ENCODE assay signal across 24 mouse cellular contexts in the genomic region with DNA sequence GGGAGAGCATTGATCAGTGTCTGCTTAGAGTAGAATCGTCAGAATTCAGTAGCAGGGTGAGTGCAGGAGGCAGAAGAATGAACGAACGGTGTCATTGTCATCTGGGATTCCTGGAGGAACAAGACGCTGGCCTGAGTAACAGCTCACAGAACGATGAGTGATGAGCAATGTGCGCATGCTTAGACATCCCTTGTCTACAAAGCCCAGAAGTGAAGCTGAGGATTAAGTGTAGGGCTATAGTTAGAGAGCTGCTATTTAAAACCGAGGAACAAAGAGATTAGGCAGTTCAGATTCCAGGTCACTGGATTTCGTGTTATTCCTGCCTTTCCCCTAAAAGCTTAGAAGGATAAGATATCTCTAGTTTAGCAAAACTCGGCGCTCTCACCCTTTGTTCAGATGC.
DNase-seq lines count a peak whose midpoint lies in the region; ATAC-seq and TF ChIP-seq lines count a peak whose summit lies in the region.
"Had no signal": no experiment of that assay in that cellular context is flagged by ENCODE, and none has a peak within 500 bp of the region (broad histone marks: within the 10 kb centered on the region; RNA-seq: fewer than 3 reads in every experiment).

No protein-coding gene starts in this region.

- no peak for TF ChIP-seq CTCF in heart, postnatal 0 days (IDR thresholded peaks at IDR 0.05; ENCODE audit: low read depth)

- peak; percentile 55; the same call in 1 of the 2 replicates for ATAC-seq in embryonic facial prominence, embryonic 14.5 days (ENCODE audit: low read depth)
- ATAC-seq in heart, embryonic 13.5 days (ENCODE audit: extremely low read depth, insufficient number of reproducible peaks, low FRiP score, low TSS enrichment), result no peak
- no peak; the same call in 1 of the 2 replicates for ATAC-seq in heart, postnatal 0 days (ENCODE audit: insufficient read depth, low read depth)
- ATAC-seq in midbrain, embryonic 14.5 days (ENCODE audit: low FRiP score, low TSS enrichment), result no peak
- ATAC-seq: CD4-positive, CD25-positive, alpha-beta regulatory T cell, adult 4 months; forebrain, embryonic 16.5 days; intestine, embryonic 15.5 days had no signal

- H3K9me3 ChIP-seq in embryonic facial prominence, embryonic 14.5 days (ENCODE audit: control insufficient read depth, low read length), result no peaks in the 10 kb centered on the region
- H3K9me3 ChIP-seq in embryonic facial prominence, embryonic 10.5 days, result no peaks in the 10 kb centered on the region
- no peaks in the 10 kb centered on the region for H3K9me3 ChIP-seq in heart, embryonic 13.5 days
- H3K9me3 ChIP-seq in heart, postnatal 0 days (replicated peaks; ENCODE audit: control insufficient read depth, low read length), result no peaks in the 10 kb centered on the region; the same call in 1 of the 2 replicates
- no peaks in the 10 kb centered on the region for H3K9me3 ChIP-seq in midbrain, embryonic 14.5 days (ENCODE audit: control insufficient read depth, low read length)
- H3K9me3 ChIP-seq: embryonic facial prominence, embryonic 12.5 days; forebrain, embryonic 12.5 days; hindbrain, embryonic 10.5 days; intestine, embryonic 15.5 days had no signal

- no peaks in the 10 kb centered on the region for H3K36me3 ChIP-seq in embryonic facial prominence, embryonic 14.5 days (ENCODE audit: control insufficient read depth, insufficient read depth, low read length)
- H3K36me3 ChIP-seq in embryonic facial prominence, embryonic 10.5 days (replicated peaks), result no peaks in the 10 kb centered on the region
- no peaks in the 10 kb centered on the region for H3K36me3 ChIP-seq in heart, embryonic 13.5 days
- no peaks in the 10 kb centered on the region for H3K36me3 ChIP-seq in heart, postnatal 0 days (replicated peaks; ENCODE audit: control insufficient read depth, insufficient read depth, low read length)
- H3K36me3 ChIP-seq in midbrain, embryonic 14.5 days (ENCODE audit: control insufficient read depth, insufficient read depth, low read length), result no peaks in the 10 kb centered on the region
- H3K36me3 ChIP-seq: embryonic facial prominence, embryonic 12.5 days; forebrain, embryonic 12.5 days; G1E; hindbrain, embryonic 10.5 days; intestine, embryonic 15.5 days had no signal

- H3K27ac ChIP-seq in embryonic facial prominence, embryonic 14.5 days (replicated peaks; ENCODE audit: low read depth, low read length), result no peak overlapping the region
- H3K27ac ChIP-seq in embryonic facial prominence, embryonic 10.5 days (replicated peaks), result no peak overlapping the region
- no peak overlapping the region for H3K27ac ChIP-seq in heart, embryonic 13.5 days (replicated peaks)
- no peak overlapping the region for H3K27ac ChIP-seq in heart, postnatal 0 days (ENCODE audit: low read depth)
- no peak overlapping the region for H3K27ac ChIP-seq in midbrain, embryonic 14.5 days (replicated peaks; ENCODE audit: low read depth, low read length)
- H3K27ac ChIP-seq: embryonic facial prominence, embryonic 12.5 days; forebrain, embryonic 12.5 days; hindbrain, embryonic 10.5 days; hindbrain, embryonic 14.5 days; intestine, embryonic 15.5 days had no signal

- DNase-seq in embryonic facial prominence, embryonic 14.5 days (ENCODE audit: low spot score), result peak; percentile 8
- DNase-seq in embryonic facial prominence, embryonic 10.5 days (ENCODE audit: low spot score), result no peak
- no peak for DNase-seq in heart, postnatal 4 days
- DNase-seq in heart, postnatal 0 days (ENCODE audit: low spot score), result peak; percentile 11
- no peak for DNase-seq in heart, postnatal 25 days (ENCODE audit: low spot score)
- DNase-seq in midbrain, embryonic 14.5 days, result no peak
- DNase-seq: adrenal gland, adult 8-10 months; adrenal gland, postnatal 36 days; B cell, adult 2 months; cerebellum, adult 11 months; cerebellum, adult 8-10 months; cerebellum, postnatal 14 days; embryo, embryonic 11 days; gastrocnemius, postnatal 10 days; kidney, adult 18-20 months had no signal

- no peak for TF ChIP-seq EP300 in heart, postnatal 0 days (IDR thresholded peaks at IDR 0.05; ENCODE audit: low read depth)

- no peaks in the 10 kb centered on the region for H3K27me3 ChIP-seq in embryonic facial prominence, embryonic 14.5 days (replicated peaks; ENCODE audit: control insufficient read depth, insufficient read depth, low read length)
- no peaks in the 10 kb centered on the region for H3K27me3 ChIP-seq in embryonic facial prominence, embryonic 10.5 days (replicated peaks; ENCODE audit: low read depth, poor library complexity, severe bottlenecking)
- no peaks in the 10 kb centered on the region for H3K27me3 ChIP-seq in heart, embryonic 13.5 days (replicated peaks)
- no peaks in the 10 kb centered on the region for H3K27me3 ChIP-seq in heart, postnatal 0 days (ENCODE audit: control insufficient read depth, insufficient read depth, low read length)
- H3K27me3 ChIP-seq in midbrain, embryonic 14.5 days (ENCODE audit: control insufficient read depth, insufficient read depth, low read length), result no peaks in the 10 kb centered on the region
- H3K27me3 ChIP-seq: embryonic facial prominence, embryonic 12.5 days; forebrain, embryonic 12.5 days; intestine, embryonic 15.5 days had no signal

- no peak overlapping the region for H3K4me2 ChIP-seq in embryonic facial prominence, embryonic 14.5 days (ENCODE audit: low read depth, low read length)
- H3K4me2 ChIP-seq in heart, embryonic 13.5 days, result peak overlapping the region; percentile 40
- no peak overlapping the region for H3K4me2 ChIP-seq in heart, postnatal 0 days (ENCODE audit: low read depth, low read length)
- H3K4me2 ChIP-seq in midbrain, embryonic 14.5 days (ENCODE audit: low read length), result no peak overlapping the region
- H3K4me2 ChIP-seq: embryonic facial prominence, embryonic 12.5 days; forebrain, embryonic 12.5 days; hindbrain, embryonic 14.5 days; intestine, embryonic 15.5 days had no signal

- WGBS in embryonic facial prominence, embryonic 14.5 days, result 73% methylated on average over 10 of the region's 10 CpGs
- 72% methylated on average over 10 of the region's 10 CpGs for WGBS in embryonic facial prominence, embryonic 10.5 days
- WGBS in heart, embryonic 13.5 days, result 35% methylated on average over 10 of the region's 10 CpGs
- 26% methylated on average over 10 of the region's 10 CpGs for WGBS in heart, postnatal 0 days
- 65% methylated on average over 10 of the region's 10 CpGs for WGBS in midbrain, embryonic 14.5 days

- no peaks in the 10 kb centered on the region for H3K4me1 ChIP-seq in embryonic facial prominence, embryonic 14.5 days (ENCODE audit: control insufficient read depth, insufficient read depth, low read length)
- H3K4me1 ChIP-seq in embryonic facial prominence, embryonic 10.5 days, result no peaks in the 10 kb centered on the region
- H3K4me1 ChIP-seq in heart, embryonic 13.5 days, result 0 out of 2 replicates have a peak, but pooled peaks cover 10% of the 10 kb centered on the region
- H3K4me1 ChIP-seq in heart, postnatal 0 days (ENCODE audit: control insufficient read depth, insufficient read depth), result no peaks in the 10 kb centered on the region
- no peaks in the 10 kb centered on the region for H3K4me1 ChIP-seq in midbrain, embryonic 14.5 days (ENCODE audit: control insufficient read depth, insufficient read depth, low read length)
- H3K4me1 ChIP-seq: embryonic facial prominence, embryonic 12.5 days; forebrain, embryonic 12.5 days; hindbrain, embryonic 10.5 days; intestine, embryonic 15.5 days had no signal

- intact Hi-C loops in heart, postnatal 25 days (cut with DNase I), result no loop called here

- no peak overlapping the region for H3K9ac ChIP-seq in embryonic facial prominence, embryonic 14.5 days (ENCODE audit: low read depth, low read length)
- H3K9ac ChIP-seq in heart, embryonic 13.5 days, result no peak overlapping the region
- no peak overlapping the region for H3K9ac ChIP-seq in heart, postnatal 0 days (replicated peaks; ENCODE audit: low read depth, low read length)
- no peak overlapping the region for H3K9ac ChIP-seq in midbrain, embryonic 14.5 days (replicated peaks; ENCODE audit: low read length)
- H3K9ac ChIP-seq: embryonic facial prominence, embryonic 12.5 days; forebrain, embryonic 12.5 days; hindbrain, embryonic 14.5 days; intestine, embryonic 15.5 days had no signal

- no peak overlapping the region for H3K4me3 ChIP-seq in embryonic facial prominence, embryonic 14.5 days (ENCODE audit: low read depth, low read length)
- no peak overlapping the region for H3K4me3 ChIP-seq in embryonic facial prominence, embryonic 10.5 days
- no peak overlapping the region for H3K4me3 ChIP-seq in heart, embryonic 13.5 days
- no peak overlapping the region for H3K4me3 ChIP-seq in heart, postnatal 0 days (ENCODE audit: low read depth, low read length)
- no peak overlapping the region for H3K4me3 ChIP-seq in midbrain, embryonic 14.5 days (replicated peaks; ENCODE audit: low read depth, low read length)
- H3K4me3 ChIP-seq: embryonic facial prominence, embryonic 12.5 days; forebrain, embryonic 12.5 days; hindbrain, embryonic 10.5 days; intestine, embryonic 15.5 days had no signal

Comparison
In these comparisons a context has a peak if more than half of its experiments do, and no peak if none do; other contexts are left out.
1. DNase-seq: peak in embryonic facial prominence, embryonic 14.5 days (single experiment) and heart, postnatal 0 days (single experiment); none in embryonic facial prominence, embryonic 10.5 days (single experiment), heart, postnatal 4 days (single experiment), heart, postnatal 25 days (single experiment) and midbrain, embryonic 14.5 days (single experiment).